Mouse (Mus musculus) heart, postnatal 0 days (tissue): ENCODE data around the gene Vkorc1.

Experiments used
- CTCF ChIP-seq: IDR thresholded peaks from 2 replicates; pipeline ENCODE4 v1.5.1; 2016; ENCODE audit warnings: antibody characterized with exemption, control low read depth, low read depth
- EP300 ChIP-seq: IDR thresholded peaks from 2 replicates; pipeline ENCODE4 v1.6.1; 2016; ENCODE audit warnings: antibody characterized with exemption, low read depth

DNA sequence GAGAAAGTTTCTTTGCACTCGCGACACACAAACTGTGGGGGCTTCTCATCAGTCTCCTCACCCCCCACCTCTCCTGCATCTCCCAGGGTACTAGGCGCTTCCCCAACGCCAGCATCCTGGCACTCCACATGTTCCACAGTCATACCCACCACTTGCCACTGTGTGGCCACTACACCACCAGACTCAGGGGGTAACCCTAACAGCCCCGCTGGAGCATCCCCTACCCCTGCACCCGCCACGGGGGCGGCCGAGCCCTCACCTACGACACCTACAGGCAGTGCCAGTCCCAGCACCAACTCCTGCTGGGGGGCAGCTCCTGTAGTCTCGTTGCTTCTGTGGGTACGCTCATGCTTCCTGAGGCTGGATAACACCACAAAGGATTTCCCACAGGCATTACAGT lies 29.0 kb downstream of the Vkorc1 start:
- TF ChIP-seq CTCF (no peak), EP300 (no peak)
